Mouse (Mus musculus): ENCODE data around the gene Rps10. TPM values are rescaled to one million over a fixed set of nuclear protein-coding genes. Genes with fewer than 3 reads are reported as not detected.

Rps10 gene
- polyA plus RNA-seq, 1 experiment from 2014 or later: 835 TPM

GRCm38 (mm10) chr17:27623360-27624326 is 12.8 kb downstream of the Rps10 start, which contains the start of gene Nudt3:
Gene Nudt3 (minus strand): TSS chr17:27623495.
- H3K36me3 ChIP-seq (ENCODE audit: control insufficient read depth, insufficient read depth, low read length): no peaks in the 10 kb centered on the region
- H3K9ac ChIP-seq (ENCODE audit: low read length): peak within 1 kb of the TSS; percentile 100
- H3K9me3 ChIP-seq (ENCODE audit: control insufficient read depth, low read length): no peaks in the 10 kb centered on the region
- H3K4me1 ChIP-seq (replicated peaks; ENCODE audit: control insufficient read depth, insufficient read depth, low read length): peaks cover 8% of the 10 kb centered on the region; the same call in 1 of the 2 replicates
- DNase-seq (ENCODE audit: low spot score) (peak; percentile 94), ATAC-seq (replicated peaks; ENCODE audit: low FRiP score) (peak; percentile 87)
- H3K27ac ChIP-seq (ENCODE audit: low read depth, low read length): peak within 1 kb of the TSS; percentile 96
- WGBS: 9% methylated on average over 82 of the region's 91 CpGs
- H3K4me2 ChIP-seq (ENCODE audit: low read depth, low read length, severe bottlenecking): peak within 1 kb of the TSS; percentile 58
- H3K27me3 ChIP-seq (ENCODE audit: control insufficient read depth, insufficient read depth, low read length): no peaks in the 10 kb centered on the region
- H3K4me3 ChIP-seq (ENCODE audit: low read depth, low read length): peak within 1 kb of the TSS; percentile 97

GRCm38 (mm10) chr17:27622611-27623359 is 13.7 kb downstream of the Rps10 start:
- Histone ChIP-seq H3K27ac (ENCODE audit: low read depth, low read length) (peak overlapping the region; percentile 96), H3K27me3 (ENCODE audit: control insufficient read depth, insufficient read depth, low read length) (no peaks in the 10 kb centered on the region), H3K4me1 (replicated peaks; ENCODE audit: control insufficient read depth, insufficient read depth, low read length) (peaks cover 8% of the 10 kb centered on the region; the same call in 1 of the 2 replicates), H3K4me2 (ENCODE audit: low read depth, low read length, severe bottlenecking) (peak overlapping the region; percentile 58), H3K9ac (ENCODE audit: low read length) (peak overlapping the region; percentile 100), H3K4me3 (ENCODE audit: low read depth, low read length) (peak overlapping the region; percentile 97), H3K36me3 (ENCODE audit: control insufficient read depth, insufficient read depth, low read length) (peaks cover 3% of the 10 kb centered on the region; the same call in 1 of the 2 replicates), H3K9me3 (ENCODE audit: control insufficient read depth, low read length) (no peaks in the 10 kb centered on the region; the same call in 1 of the 2 replicates)
- DNase-seq (ENCODE audit: low spot score): peak; percentile 89
- ATAC-seq (replicated peaks; ENCODE audit: low FRiP score): peak; percentile 69
- under 1% methylated on average over 61 of the region's 80 CpGs for WGBS

- H3K27me3 ChIP-seq (ENCODE audit: control insufficient read depth, insufficient read depth, low read length): no peaks in the 10 kb centered on the region
- DNase-seq (ENCODE audit: low spot score) (no peak), ATAC-seq (replicated peaks; ENCODE audit: low FRiP score) (no peak)
- H3K4me2 ChIP-seq (ENCODE audit: low read depth, low read length, severe bottlenecking): peak overlapping the region; percentile 58
- peak overlapping the region; percentile 100 for H3K9ac ChIP-seq (ENCODE audit: low read length)
- H3K27ac ChIP-seq (ENCODE audit: low read depth, low read length): peak overlapping the region; percentile 96
- H3K4me3 ChIP-seq (ENCODE audit: low read depth, low read length): peak overlapping the region; percentile 97
- H3K36me3 ChIP-seq (ENCODE audit: control insufficient read depth, insufficient read depth, low read length): peaks cover 4% of the 10 kb centered on the region; the same call in 1 of the 2 replicates
- 3% methylated on average over 23 of the region's 23 CpGs for WGBS
- H3K9me3 ChIP-seq (ENCODE audit: control insufficient read depth, low read length): peaks cover 3% of the 10 kb centered on the region; the same call in 1 of the 2 replicates
- H3K4me1 ChIP-seq (replicated peaks; ENCODE audit: control insufficient read depth, insufficient read depth, low read length): peaks cover 8% of the 10 kb centered on the region; the same call in 1 of the 2 replicates
Observed at GRCm38 (mm10) chr17:27621705-27622531, 14.6 kb downstream of the Rps10 start.

- peak overlapping the region; percentile 100 for H3K9ac ChIP-seq (ENCODE audit: low read length)
- ATAC-seq (replicated peaks; ENCODE audit: low FRiP score): no peak
- H3K27ac ChIP-seq (ENCODE audit: low read depth, low read length): no peak overlapping the region
- peaks cover 8% of the 10 kb centered on the region; the same call in 1 of the 2 replicates for H3K4me1 ChIP-seq (replicated peaks; ENCODE audit: control insufficient read depth, insufficient read depth, low read length)
- no peak for DNase-seq (ENCODE audit: low spot score)
- H3K9me3 ChIP-seq (ENCODE audit: control insufficient read depth, low read length): peaks cover 3% of the 10 kb centered on the region; the same call in 1 of the 2 replicates
- WGBS: 45% methylated on average over 8 of the region's 8 CpGs
- peaks cover 4% of the 10 kb centered on the region; the same call in 1 of the 2 replicates for H3K36me3 ChIP-seq (ENCODE audit: control insufficient read depth, insufficient read depth, low read length)
- H3K27me3 ChIP-seq (ENCODE audit: control insufficient read depth, insufficient read depth, low read length): no peaks in the 10 kb centered on the region
- H3K4me3 ChIP-seq (ENCODE audit: low read depth, low read length): peak overlapping the region; percentile 97
- H3K4me2 ChIP-seq (ENCODE audit: low read depth, low read length, severe bottlenecking): peak overlapping the region; percentile 58
Observed at GRCm38 (mm10) chr17:27621161-27621560, 15.3 kb downstream of the Rps10 start.

GRCm38 (mm10) chr17:27615388-27615787 is 21.1 kb downstream of the Rps10 start:
- Histone ChIP-seq H3K4me1 (replicated peaks; ENCODE audit: control insufficient read depth, insufficient read depth, low read length) (0 out of 2 replicates have a peak, but pooled peaks cover under 1% of the 10 kb centered on the region), H3K36me3 (ENCODE audit: control insufficient read depth, insufficient read depth, low read length) (peaks cover 4% of the 10 kb centered on the region; the same call in 1 of the 2 replicates), H3K27me3 (ENCODE audit: control insufficient read depth, insufficient read depth, low read length) (no peaks in the 10 kb centered on the region), H3K27ac (ENCODE audit: low read depth, low read length) (no peak overlapping the region), H3K9ac (ENCODE audit: low read length) (no peak overlapping the region), H3K9me3 (ENCODE audit: control insufficient read depth, low read length) (peaks cover 3% of the 10 kb centered on the region; the same call in 1 of the 2 replicates), H3K4me2 (ENCODE audit: low read depth, low read length, severe bottlenecking) (no peak overlapping the region), H3K4me3 (ENCODE audit: low read depth, low read length) (no peak overlapping the region)
- WGBS: 86% methylated on average over 7 of the region's 7 CpGs
- ATAC-seq (replicated peaks; ENCODE audit: low FRiP score) (no peak), DNase-seq (ENCODE audit: low spot score) (no peak)

GRCm38 (mm10) chr17:27613016-27613415 is 23.5 kb downstream of the Rps10 start:
- ATAC-seq (replicated peaks; ENCODE audit: low FRiP score): no peak
- H3K4me1 ChIP-seq (replicated peaks; ENCODE audit: control insufficient read depth, insufficient read depth, low read length): no peaks in the 10 kb centered on the region
- DNase-seq (ENCODE audit: low spot score): no peak

GRCm38 (mm10) chr17:27611994-27612393 is 24.5 kb downstream of the Rps10 start:
- H3K4me3 ChIP-seq (ENCODE audit: low read depth, low read length): no peak overlapping the region
- H3K4me1 ChIP-seq (replicated peaks; ENCODE audit: control insufficient read depth, insufficient read depth, low read length): no peaks in the 10 kb centered on the region
- H3K9ac ChIP-seq (ENCODE audit: low read length): no peak overlapping the region
- no peak overlapping the region for H3K4me2 ChIP-seq (ENCODE audit: low read depth, low read length, severe bottlenecking)
- H3K9me3 ChIP-seq (ENCODE audit: control insufficient read depth, low read length): no peaks in the 10 kb centered on the region; the same call in 1 of the 2 replicates
- no peak overlapping the region for H3K27ac ChIP-seq (ENCODE audit: low read depth, low read length)
- WGBS: 90% methylated on average over 5 of the region's 5 CpGs
- no peaks in the 10 kb centered on the region for H3K27me3 ChIP-seq (ENCODE audit: control insufficient read depth, insufficient read depth, low read length)
- DNase-seq (ENCODE audit: low spot score) (no peak), ATAC-seq (replicated peaks; ENCODE audit: low FRiP score) (no peak)
- no peaks in the 10 kb centered on the region; the same call in 1 of the 2 replicates for H3K36me3 ChIP-seq (ENCODE audit: control insufficient read depth, insufficient read depth, low read length)

More at GRCm38 (mm10) chr17:27613016-27613415, 23.5 kb downstream of the Rps10 start:
- no peak overlapping the region for H3K27ac ChIP-seq (ENCODE audit: low read depth, low read length)
- peaks cover 3% of the 10 kb centered on the region; the same call in 1 of the 2 replicates for H3K36me3 ChIP-seq (ENCODE audit: control insufficient read depth, insufficient read depth, low read length)
- H3K9me3 ChIP-seq (ENCODE audit: control insufficient read depth, low read length): peaks cover 3% of the 10 kb centered on the region; the same call in 1 of the 2 replicates
- H3K4me2 ChIP-seq (ENCODE audit: low read depth, low read length, severe bottlenecking): no peak overlapping the region
- H3K27me3 ChIP-seq (ENCODE audit: control insufficient read depth, insufficient read depth, low read length): no peaks in the 10 kb centered on the region
- WGBS: 84% methylated on average over 4 of the region's 4 CpGs
- no peak overlapping the region for H3K9ac ChIP-seq (ENCODE audit: low read length)
- H3K4me3 ChIP-seq (ENCODE audit: low read depth, low read length): no peak overlapping the region
